Mouse (Mus musculus): ENCODE measurements around the gene Ropn1l. TPM values are rescaled to one million over a fixed set of nuclear protein-coding genes. Genes with fewer than 3 reads are reported as not detected.

The Ropn1l gene
- polyA plus RNA-seq, 3 experiments from 2014 or later: 1.0 TPM; not detected in 2

DNA sequence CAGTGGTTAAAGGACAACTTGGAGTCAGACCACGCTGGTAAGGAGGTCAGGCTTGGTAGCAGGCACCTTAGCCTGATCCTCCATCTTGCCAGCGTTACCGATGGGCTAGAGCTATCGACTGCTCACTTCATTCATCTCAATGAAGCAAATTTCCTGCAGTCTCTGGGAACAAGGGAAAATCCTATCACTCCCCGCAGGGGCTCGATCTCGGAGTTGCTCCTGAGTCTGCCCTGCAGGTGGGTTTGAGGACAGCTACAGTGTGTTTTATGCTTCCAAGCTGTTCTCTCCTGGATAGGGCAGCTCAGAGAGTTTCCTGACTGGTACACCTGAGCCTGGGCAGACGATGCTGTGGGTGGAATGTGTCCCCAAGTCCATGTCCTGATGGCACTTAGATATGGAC is 49.2 kb downstream of the Ropn1l start:
- ATAC-seq: no peak

DNA sequence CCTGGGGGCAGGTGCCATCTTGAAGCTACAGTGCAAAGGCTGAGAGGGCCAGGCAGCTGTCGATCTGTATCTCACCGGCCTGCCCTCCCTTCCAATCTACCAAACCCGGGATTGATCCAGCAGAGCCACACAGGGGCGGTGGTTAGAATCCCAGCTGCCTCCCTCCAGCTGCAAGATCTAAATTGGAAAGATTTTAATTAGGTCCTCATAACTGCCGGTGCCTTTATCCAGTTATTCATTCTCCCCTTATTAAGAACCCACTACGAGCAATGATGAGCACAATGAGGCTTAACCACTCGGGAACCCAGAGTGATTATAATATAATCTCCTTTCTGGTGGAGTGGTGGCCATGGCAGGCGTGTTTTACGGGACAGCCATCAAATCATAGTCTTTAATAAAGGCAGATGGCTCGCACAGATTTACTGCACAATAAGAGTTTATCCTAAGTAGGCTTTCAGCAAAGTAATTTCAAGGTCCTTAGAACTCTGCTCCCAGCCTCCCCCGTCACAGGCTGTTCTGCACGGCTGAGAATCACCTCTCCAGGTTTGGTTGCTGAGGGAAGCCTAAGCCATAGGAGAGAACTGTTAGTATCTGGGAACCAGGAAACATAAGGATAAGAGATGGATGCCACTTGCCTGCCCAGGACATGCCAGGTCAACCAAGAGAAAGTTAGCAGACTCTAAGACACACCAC is 51.2 kb downstream of the Ropn1l start:
- no peak for ATAC-seq

- ATAC-seq: no peak
These were observed 52.6 kb downstream of the Ropn1l start for GRCm38 (mm10) chr15:31400974-31401373.

- no peak for ATAC-seq
These were observed 54.8 kb downstream of the Ropn1l start for GRCm38 (mm10) chr15:31398769-31399168.

- ATAC-seq: no peak
These were observed 56.2 kb downstream of the Ropn1l start for GRCm38 (mm10) chr15:31397379-31397778.

- no peak for ATAC-seq
These were observed 56.8 kb downstream of the Ropn1l start for GRCm38 (mm10) chr15:31396755-31397154.

DNA sequence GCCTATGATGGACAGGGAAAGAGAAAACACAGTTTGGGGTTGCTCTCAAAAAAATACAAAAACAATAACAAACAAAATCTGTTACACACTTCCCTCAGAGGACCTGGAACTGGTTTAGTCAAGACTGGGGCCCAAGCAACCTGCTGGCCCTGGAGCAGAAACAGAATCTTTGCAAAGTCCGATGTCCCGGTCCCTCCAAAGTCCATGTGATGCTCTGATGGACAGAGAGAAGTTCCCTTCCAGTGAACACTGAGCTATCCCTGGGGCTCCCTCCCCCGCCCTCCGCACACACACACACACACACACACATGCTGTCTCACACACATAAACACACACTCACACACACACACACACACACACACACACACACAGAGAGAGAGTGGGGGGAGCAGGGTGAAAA is 57.6 kb downstream of the Ropn1l start:
- no peak for ATAC-seq

- ATAC-seq: no peak
These were observed 60.1 kb downstream of the Ropn1l start for GRCm38 (mm10) chr15:31393402-31393801.

GRCm38 (mm10) chr15:31392705-31393104 is 60.8 kb downstream of the Ropn1l start:
- no peak for ATAC-seq

GRCm38 (mm10) chr15:31392135-31392534 is 61.4 kb downstream of the Ropn1l start:
- ATAC-seq: no peak

Other genes with a start within 250 kb of the Ropn1l start
- gene Dap, start 229.4 kb downstream of the Ropn1l start, polyA plus RNA-seq (2017; shearing (Covaris generic)): 100 to 1,000 TPM in 2 of 3 experiments, 10 to 100 TPM in 1; 86.5 to 188 (median 106) TPM
- not detected for gene Ankrd33b, start 86.0 kb downstream of the Ropn1l start, polyA plus RNA-seq (2017; shearing (Covaris generic))
- gene March6, start 77.3 kb upstream of the Ropn1l start, polyA plus RNA-seq (2017; shearing (Covaris generic)): 10 to 100 TPM; 21.4 to 25.1 (median 22.7) TPM
- gene Cmbl, start 111.7 kb upstream of the Ropn1l start, polyA plus RNA-seq (2017; shearing (Covaris generic)): not detected
- 100 to 1,000 TPM; 381 to 446 (median 430) TPM for gene Cct5, start 148.1 kb upstream of the Ropn1l start, polyA plus RNA-seq (2017; shearing (Covaris generic))
- gene Fam173b, start 148.1 kb upstream of the Ropn1l start, polyA plus RNA-seq (2017; shearing (Covaris generic)): 10 to 100 TPM; 22.1 to 28.3 (median 25.9) TPM

Data from inflammation-experienced regulatory T-cells, adult 6 months (primary cell).